Mouse (Mus musculus): Measurements from ENCODE around the gene Farp1. TPM values are rescaled to one million over a fixed set of nuclear protein-coding genes. Genes with fewer than 3 reads are reported as not detected.

Gene Farp1
- total and polyA plus RNA-seq, 2 experiments, result 4.2 to 8.6 TPM

DNA sequence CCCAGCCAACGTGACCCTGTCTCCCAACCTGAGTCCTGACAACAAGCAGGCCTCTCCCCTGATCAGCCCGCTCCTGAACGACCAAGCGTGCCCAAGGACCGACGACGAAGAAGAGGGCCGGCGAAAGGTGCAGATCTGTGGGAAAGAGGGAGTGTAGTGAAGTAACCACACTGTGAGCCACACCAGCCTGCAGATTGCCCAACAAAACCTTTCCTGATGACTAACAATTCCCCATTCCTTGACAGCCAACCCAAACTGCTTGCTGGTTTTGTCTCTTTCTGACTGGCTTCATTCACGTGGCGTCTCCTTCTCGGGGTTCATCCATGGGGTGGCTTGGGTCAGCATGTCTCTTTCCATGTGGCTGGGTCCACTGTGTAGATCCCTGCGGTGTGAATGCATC is 220.5 kb downstream of the Farp1 start:
- H3K36me3 ChIP-seq (ENCODE audit: control insufficient read depth, insufficient read depth, low read length), result no peaks in the 10 kb centered on the region
- H3K9ac ChIP-seq (ENCODE audit: low read depth, low read length), result no peak overlapping the region
- no peak overlapping the region for H3K4me3 ChIP-seq (ENCODE audit: insufficient read depth, low read depth, low read length)
- WGBS, result 91% methylated on average over 13 of the region's 13 CpGs
- H3K27me3 ChIP-seq (ENCODE audit: control insufficient read depth, insufficient read depth, low read length), result no peaks in the 10 kb centered on the region
- DNase-seq (ENCODE audit: extremely low read depth, low read depth, low spot score), result no peak
- no peaks in the 10 kb centered on the region for H3K79me2 ChIP-seq (ENCODE audit: control insufficient read depth, insufficient read depth, low read length)
- H3K27ac ChIP-seq (replicated peaks; ENCODE audit: insufficient read depth, low read depth, low read length), result no peak overlapping the region
- peaks cover 14% of the 10 kb centered on the region; the same call in 1 of the 2 replicates for H3K4me1 ChIP-seq (ENCODE audit: control insufficient read depth, insufficient read depth, low read length)
- no peak for TF ChIP-seq CTCF (IDR thresholded peaks at IDR 0.05; ENCODE audit: low read depth, low read length)
- no peak for TF ChIP-seq POLR2A (IDR thresholded peaks at IDR 0.05; ENCODE audit: extremely low read depth, insufficient read depth, low read length)

GRCm38 (mm10) chr14:121256896-121257295 is 221.9 kb downstream of the Farp1 start:
- peaks cover 9% of the 10 kb centered on the region; the same call in 1 of the 2 replicates for H3K4me1 ChIP-seq (ENCODE audit: control insufficient read depth, insufficient read depth, low read length)
- no peak overlapping the region for H3K27ac ChIP-seq (replicated peaks; ENCODE audit: insufficient read depth, low read depth, low read length)

DNA sequence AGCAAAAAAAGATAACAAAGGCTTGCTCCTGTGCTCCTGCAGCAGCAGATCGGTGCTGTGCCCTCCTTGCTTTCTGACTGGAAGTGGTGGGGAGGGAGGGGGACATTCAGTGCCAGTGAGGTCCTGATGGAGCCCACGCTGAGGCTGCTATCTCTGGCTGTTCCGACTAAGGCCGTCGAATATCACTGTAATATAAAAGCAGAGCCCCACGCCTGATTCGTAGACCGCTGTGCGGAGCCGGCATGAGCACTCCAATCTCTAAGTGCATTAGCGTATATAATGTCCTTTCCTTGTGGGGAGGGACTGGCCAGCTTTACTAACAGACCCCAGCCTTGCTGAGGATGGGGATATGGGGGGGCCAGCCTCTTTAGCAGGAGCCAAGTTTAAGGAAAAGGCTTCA is 224.3 kb downstream of the Farp1 start:
- WGBS, result 94% methylated on average over 11 of the region's 11 CpGs
- DNase-seq (ENCODE audit: extremely low read depth, low read depth, low spot score), result no peak

More at GRCm38 (mm10) chr14:121256896-121257295, 221.9 kb downstream of the Farp1 start:
- no peak for DNase-seq (ENCODE audit: extremely low read depth, low read depth, low spot score)
- Histone ChIP-seq H3K79me2 (ENCODE audit: control insufficient read depth, insufficient read depth, low read length) (no peaks in the 10 kb centered on the region), H3K36me3 (ENCODE audit: control insufficient read depth, insufficient read depth, low read length) (no peaks in the 10 kb centered on the region), H3K9ac (ENCODE audit: low read depth, low read length) (no peak overlapping the region), H3K27me3 (ENCODE audit: control insufficient read depth, insufficient read depth, low read length) (no peaks in the 10 kb centered on the region), H3K4me3 (ENCODE audit: insufficient read depth, low read depth, low read length) (no peak overlapping the region)
- WGBS, result 83% methylated on average over 7 of the region's 7 CpGs
- TF ChIP-seq CTCF (IDR thresholded peaks at IDR 0.05; ENCODE audit: low read depth, low read length) (no peak), POLR2A (IDR thresholded peaks at IDR 0.05; ENCODE audit: extremely low read depth, insufficient read depth, low read length) (no peak)

GRCm38 (mm10) chr14:121259789-121260188 is 224.8 kb downstream of the Farp1 start:
- Histone ChIP-seq H3K79me2 (ENCODE audit: control insufficient read depth, insufficient read depth, low read length) (no peaks in the 10 kb centered on the region), H3K27ac (replicated peaks; ENCODE audit: insufficient read depth, low read depth, low read length) (no peak overlapping the region), H3K4me3 (ENCODE audit: insufficient read depth, low read depth, low read length) (no peak overlapping the region), H3K27me3 (ENCODE audit: control insufficient read depth, insufficient read depth, low read length) (no peaks in the 10 kb centered on the region), H3K9ac (ENCODE audit: low read depth, low read length) (no peak overlapping the region), H3K36me3 (ENCODE audit: control insufficient read depth, insufficient read depth, low read length) (no peaks in the 10 kb centered on the region), H3K4me1 (ENCODE audit: control insufficient read depth, insufficient read depth, low read length) (no peaks in the 10 kb centered on the region)
- TF ChIP-seq POLR2A (IDR thresholded peaks at IDR 0.05; ENCODE audit: extremely low read depth, insufficient read depth, low read length), result no peak
- peak; percentile 67; the same call in 1 of the 2 replicates for TF ChIP-seq CTCF (IDR thresholded peaks at IDR 0.05; ENCODE audit: low read depth, low read length)
- 60% methylated on average over 7 of the region's 7 CpGs for WGBS
- DNase-seq (ENCODE audit: extremely low read depth, low read depth, low spot score), result peak; percentile 28

More for the DNA sequence above, 224.3 kb downstream of the Farp1 start:
- no peaks in the 10 kb centered on the region for H3K79me2 ChIP-seq (ENCODE audit: control insufficient read depth, insufficient read depth, low read length)
- H3K4me3 ChIP-seq (ENCODE audit: insufficient read depth, low read depth, low read length), result no peak overlapping the region
- TF ChIP-seq CTCF (IDR thresholded peaks at IDR 0.05; ENCODE audit: low read depth, low read length) (no peak), POLR2A (IDR thresholded peaks at IDR 0.05; ENCODE audit: extremely low read depth, insufficient read depth, low read length) (no peak)
- no peak overlapping the region for H3K27ac ChIP-seq (replicated peaks; ENCODE audit: insufficient read depth, low read depth, low read length)
- no peaks in the 10 kb centered on the region for H3K27me3 ChIP-seq (ENCODE audit: control insufficient read depth, insufficient read depth, low read length)
- H3K9ac ChIP-seq (ENCODE audit: low read depth, low read length), result no peak overlapping the region
- no peaks in the 10 kb centered on the region for H3K4me1 ChIP-seq (ENCODE audit: control insufficient read depth, insufficient read depth, low read length)
- H3K36me3 ChIP-seq (ENCODE audit: control insufficient read depth, insufficient read depth, low read length), result no peaks in the 10 kb centered on the region

DNA sequence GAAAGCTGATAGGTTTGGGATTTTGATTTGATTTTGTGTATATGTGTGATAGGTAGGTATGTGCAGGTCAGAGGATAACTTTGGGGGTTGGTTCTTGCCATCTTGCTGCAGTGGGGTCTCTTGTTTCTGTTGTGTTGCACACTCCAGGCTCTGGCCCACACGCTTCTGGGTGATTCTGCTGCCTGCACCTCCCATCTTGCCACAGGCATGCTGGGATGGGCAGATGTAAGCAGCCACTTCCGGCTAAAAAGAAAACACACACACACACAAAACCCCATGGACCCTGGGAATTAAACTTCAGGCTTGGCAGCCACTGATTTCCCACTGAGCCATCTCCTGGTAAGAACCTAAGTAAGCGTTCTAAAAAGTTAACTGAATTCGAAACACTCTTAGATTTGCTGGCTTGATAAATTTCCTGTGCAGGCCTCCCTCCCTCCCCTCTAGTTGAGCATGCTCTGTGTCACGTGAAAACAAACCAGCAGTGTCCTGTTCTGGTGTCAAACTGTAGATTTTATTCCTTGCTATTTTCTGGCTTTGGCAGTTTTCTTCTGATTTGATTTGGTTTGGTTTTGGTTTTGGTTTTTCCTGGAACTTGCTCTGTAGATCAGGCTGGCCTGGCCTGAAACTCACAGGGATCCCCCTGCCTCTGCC is 226.4 kb downstream of the Farp1 start:
- TF ChIP-seq POLR2A (IDR thresholded peaks at IDR 0.05; ENCODE audit: extremely low read depth, insufficient read depth, low read length), result no peak
- no peak for TF ChIP-seq CTCF (IDR thresholded peaks at IDR 0.05; ENCODE audit: low read depth, low read length)
- 89% methylated on average over 5 of the region's 5 CpGs for WGBS

DNA sequence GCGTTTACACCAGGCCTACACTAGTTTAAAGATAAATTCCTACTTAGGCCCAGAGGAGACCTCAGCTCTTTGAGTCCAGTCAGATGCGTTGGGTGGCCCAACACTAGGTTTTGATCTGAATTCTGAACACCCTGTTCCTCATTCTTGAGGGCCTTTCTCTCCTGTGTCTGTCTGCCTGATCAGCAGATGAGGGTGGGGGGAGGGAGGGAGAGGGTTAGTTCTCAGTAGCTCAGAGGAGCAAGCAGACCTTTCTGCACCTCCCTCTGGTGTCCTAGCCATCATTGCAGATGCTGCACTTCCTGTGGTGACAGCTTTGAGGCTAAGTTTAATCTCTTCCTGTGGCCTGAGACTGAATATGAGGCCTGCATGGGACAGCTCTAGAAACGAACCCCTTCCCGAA is 227.6 kb downstream of the Farp1 start:
- Histone ChIP-seq H3K4me1 (ENCODE audit: control insufficient read depth, insufficient read depth, low read length) (no peaks in the 10 kb centered on the region), H3K4me3 (ENCODE audit: insufficient read depth, low read depth, low read length) (no peak overlapping the region), H3K79me2 (ENCODE audit: control insufficient read depth, insufficient read depth, low read length) (no peaks in the 10 kb centered on the region), H3K27me3 (ENCODE audit: control insufficient read depth, insufficient read depth, low read length) (no peaks in the 10 kb centered on the region), H3K36me3 (ENCODE audit: control insufficient read depth, insufficient read depth, low read length) (no peaks in the 10 kb centered on the region), H3K27ac (replicated peaks; ENCODE audit: insufficient read depth, low read depth, low read length) (no peak overlapping the region), H3K9ac (ENCODE audit: low read depth, low read length) (no peak overlapping the region)
- DNase-seq (ENCODE audit: extremely low read depth, low read depth, low spot score), result no peak
- 79% methylated on average over 4 of the region's 4 CpGs for WGBS
- TF ChIP-seq POLR2A (IDR thresholded peaks at IDR 0.05; ENCODE audit: extremely low read depth, insufficient read depth, low read length) (no peak), CTCF (IDR thresholded peaks at IDR 0.05; ENCODE audit: low read depth, low read length) (no peak)

More for the DNA sequence above, 226.4 kb downstream of the Farp1 start:
- H3K36me3 ChIP-seq (ENCODE audit: control insufficient read depth, insufficient read depth, low read length), result no peaks in the 10 kb centered on the region
- no peak overlapping the region for H3K4me3 ChIP-seq (ENCODE audit: insufficient read depth, low read depth, low read length)
- no peaks in the 10 kb centered on the region for H3K27me3 ChIP-seq (ENCODE audit: control insufficient read depth, insufficient read depth, low read length)
- no peak for DNase-seq (ENCODE audit: extremely low read depth, low read depth, low spot score)
- H3K79me2 ChIP-seq (ENCODE audit: control insufficient read depth, insufficient read depth, low read length), result no peaks in the 10 kb centered on the region
- no peak overlapping the region for H3K9ac ChIP-seq (ENCODE audit: low read depth, low read length)
- no peaks in the 10 kb centered on the region for H3K4me1 ChIP-seq (ENCODE audit: control insufficient read depth, insufficient read depth, low read length)
- no peak overlapping the region for H3K27ac ChIP-seq (replicated peaks; ENCODE audit: insufficient read depth, low read depth, low read length)
